Mouse (Mus musculus) heart, embryonic 14.5 days (tissue): ENCODE results near the gene Cbx5. TPM values are rescaled to one million over a fixed set of nuclear protein-coding genes. Genes with fewer than 3 reads are reported as not detected.

Source experiments
- ATAC-seq: fragments of 200-750 bp; cut with Nextera tagmentation; 2 replicates; pipeline ENCODE4 v1.8.0; 2017; ENCODE audit warnings: low read depth, moderate TSS enrichment; ENCODE audit not compliant: insufficient number of reproducible peaks, insufficient read depth, low FRiP score
- H3K27ac ChIP-seq, 2 experiments: fragments of 200-500 bp in 1 of 2; fragments of 300-500 bp in 1 of 2; sonication (generic) in 1 of 2; replicated peaks in 1 of 2; 2 replicates each; pipeline ENCODE4 v1.5.1; 2012 to 2014; ENCODE audit warnings: low read depth in 2 of 2, low read length in 2 of 2, control low read depth in 1 of 2, mild to moderate bottlenecking in 1 of 2, mixed read lengths in 1 of 2; ENCODE audit not compliant: control insufficient read depth in 1 of 2, insufficient read depth in 1 of 2
- H3K27me3 ChIP-seq: fragments of 300-500 bp; sonication (generic); 2 replicates; pipeline ENCODE4 v1.6.1; 2014; ENCODE audit warnings: mild to moderate bottlenecking, low read length, control low read depth; ENCODE audit not compliant: control insufficient read depth, insufficient read depth
- H3K36me3 ChIP-seq: fragments of 300-500 bp; sonication (generic); 2 replicates; pipeline ENCODE4 v1.6.1; 2014; ENCODE audit warnings: mild to moderate bottlenecking, control low read depth, low read length, mixed read lengths; ENCODE audit not compliant: control insufficient read depth, insufficient read depth
- H3K4me1 ChIP-seq, 2 experiments: fragments of 200-500 bp in 1 of 2; fragments of 300-500 bp in 1 of 2; sonication (generic) in 1 of 2; 2 replicates each; pipeline ENCODE4 v1.6.1; 2012 to 2014; ENCODE audit warnings: low read length in 2 of 2, control low read depth in 1 of 2, mixed read lengths in 1 of 2; ENCODE audit not compliant: control insufficient read depth in 2 of 2, insufficient read depth in 2 of 2
- H3K4me2 ChIP-seq: fragments of 300-500 bp; sonication (generic); 2 replicates; pipeline ENCODE4 v1.6.1; 2014; ENCODE audit warnings: mild to moderate bottlenecking, low read length
- H3K4me3 ChIP-seq, 2 experiments: fragments of 200-500 bp in 1 of 2; fragments of 300-500 bp in 1 of 2; sonication (generic) in 1 of 2; 2 replicates each; pipeline ENCODE4 v1.5.1; 2012 to 2014; ENCODE audit warnings: low read length in 2 of 2, mild to moderate bottlenecking in 2 of 2, control low read depth in 1 of 2, low read depth in 1 of 2, moderate library complexity in 1 of 2; ENCODE audit not compliant: control insufficient read depth in 1 of 2, insufficient read depth in 1 of 2
- H3K9ac ChIP-seq: fragments of 300-500 bp; sonication (generic); 2 replicates; pipeline ENCODE4 v1.6.1; 2014; ENCODE audit warnings: mild to moderate bottlenecking, low read length
- H3K9me3 ChIP-seq: fragments of 300-500 bp; sonication (generic); 2 replicates; pipeline ENCODE4 v1.6.1; 2016; ENCODE audit warnings: low read length, control low read depth; ENCODE audit not compliant: control insufficient read depth
- WGBS: fragments of 180-500 bp; shearing (Covaris S2); extraction: QIAGEN DNeasy Blood & Tissue Kit; methylation state at CpG from one replicate; pipeline ENCODE4 v1.1.7; 2014; 5-methylcytosine and 5-hydroxymethylcytosine counted together
- polyA plus RNA-seq: library from polyadenylated mRNA; unstranded; fragments of >200 nt; fragmentation: Nextera tagmentation; extraction: Ambion mirVana; gene quantifications from 2 replicates; pipeline ENCODE4 v1.2.1, GENCODE M21; 2014

The Cbx5 gene
- polyA plus RNA-seq, 1 experiment from 2014 or later: 105 TPM

- no peak for ATAC-seq
- peaks cover 0 to 25% of the 10 kb centered on the region in 2 experiments; a peak in 2 of 4 replicates for H3K4me1 ChIP-seq
- no peak overlapping the region for H3K9ac ChIP-seq
- 92% methylated on average over 3 of the region's 3 CpGs for WGBS
- H3K4me3 ChIP-seq: no peak overlapping the region
- no peak overlapping the region for H3K4me2 ChIP-seq
- no peaks in the 10 kb centered on the region for H3K27me3 ChIP-seq
- H3K9me3 ChIP-seq: no peaks in the 10 kb centered on the region
- H3K27ac ChIP-seq: no peak overlapping the region
- H3K36me3 ChIP-seq: no peaks in the 10 kb centered on the region
Observed at GRCm38 (mm10) chr15:103227022-103227421, 12.6 kb downstream of the Cbx5 start.

- no peaks in the 10 kb centered on the region for H3K27me3 ChIP-seq
- peaks cover 0 to 34% of the 10 kb centered on the region in 2 experiments; a peak in 3 of 4 replicates for H3K4me1 ChIP-seq
- no peaks in the 10 kb centered on the region for H3K36me3 ChIP-seq
- no peak overlapping the region for H3K4me2 ChIP-seq
- no peak overlapping the region for H3K27ac ChIP-seq
- no peak for ATAC-seq
- H3K9me3 ChIP-seq: no peaks in the 10 kb centered on the region
- WGBS: 80% methylated on average over 2 of the region's 2 CpGs
- H3K4me3 ChIP-seq: no peak overlapping the region
- H3K9ac ChIP-seq: no peak overlapping the region
Observed at GRCm38 (mm10) chr15:103224161-103224560, 15.5 kb downstream of the Cbx5 start.

GRCm38 (mm10) chr15:103221386-103221785 lies 18.2 kb downstream of the Cbx5 start:
- Histone ChIP-seq H3K27ac (peak overlapping the region; percentile 70 to 88), H3K4me3 (no peak overlapping the region), H3K27me3 (no peaks in the 10 kb centered on the region), H3K4me2 (peak overlapping the region; percentile 48), H3K4me1 (peaks cover 0 to 22% of the 10 kb centered on the region in 2 experiments; a peak in 3 of 4 replicates), H3K9me3 (no peaks in the 10 kb centered on the region), H3K36me3 (0 out of 2 replicates have a peak, but pooled peaks cover 2% of the 10 kb centered on the region), H3K9ac (peak overlapping the region; percentile 42)
- no peak for ATAC-seq
- 75% methylated on average over 1 of the region's 1 CpGs for WGBS

DNA sequence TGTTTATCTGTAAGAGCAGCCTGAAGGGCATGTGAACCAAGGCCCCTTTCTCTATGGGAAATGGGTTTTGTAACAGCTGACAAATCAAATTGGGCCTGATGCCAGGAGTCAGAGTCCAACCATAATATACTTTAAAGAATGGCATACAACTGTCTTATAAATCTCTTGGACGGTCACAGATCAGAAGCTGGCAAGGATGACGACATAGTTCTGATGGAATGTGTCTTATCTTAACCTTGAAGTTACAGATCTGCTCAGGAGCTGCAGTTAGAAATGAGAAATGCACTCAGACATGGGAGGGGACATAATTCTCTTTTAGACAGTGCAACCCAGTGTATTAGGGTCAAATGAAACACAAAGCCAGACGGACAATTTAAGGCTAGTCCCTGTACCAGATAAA lies 18.8 kb downstream of the Cbx5 start:
- WGBS: 5% methylated on average over 3 of the region's 3 CpGs
- Histone ChIP-seq H3K4me1 (peaks cover 5 to 27% of the 10 kb centered on the region in 2 experiments), H3K4me2 (peak overlapping the region; percentile 48), H3K27me3 (no peaks in the 10 kb centered on the region), H3K9ac (peak overlapping the region; percentile 42), H3K4me3 (no peak overlapping the region), H3K36me3 (0 out of 2 replicates have a peak, but pooled peaks cover 2% of the 10 kb centered on the region), H3K9me3 (no peaks in the 10 kb centered on the region), H3K27ac (peak overlapping the region; percentile 70 to 88)
- 0 out of 2 replicates have a peak, but pooled peaks have one; percentile 30 for ATAC-seq

- peak overlapping the region; percentile 78 for H3K4me2 ChIP-seq
- no peaks in the 10 kb centered on the region for H3K9me3 ChIP-seq
- ATAC-seq: no peak
- H3K27ac ChIP-seq: peak overlapping the region; percentile 87 to 96
- H3K27me3 ChIP-seq: no peaks in the 10 kb centered on the region
- 53% methylated on average over 2 of the region's 2 CpGs for WGBS
- H3K36me3 ChIP-seq: peaks cover 23% of the 10 kb centered on the region
- H3K4me1 ChIP-seq: peaks cover 13 to 29% of the 10 kb centered on the region in 2 experiments
- H3K4me3 ChIP-seq: no peak overlapping the region; a peak in 1 of 4 replicates
- H3K9ac ChIP-seq: peak overlapping the region; percentile 75
Observed at GRCm38 (mm10) chr15:103216052-103216451, 23.6 kb downstream of the Cbx5 start.

GRCm38 (mm10) chr15:103214971-103215907 lies 24.4 kb downstream of the Cbx5 start:
- Histone ChIP-seq H3K4me1 (peaks cover 13 to 21% of the 10 kb centered on the region in 2 experiments), H3K27me3 (no peaks in the 10 kb centered on the region), H3K36me3 (peaks cover 31% of the 10 kb centered on the region), H3K4me2 (peak overlapping the region; percentile 78), H3K9ac (peak overlapping the region; percentile 75), H3K27ac (peak overlapping the region; percentile 87 to 96), H3K9me3 (no peaks in the 10 kb centered on the region), H3K4me3 (peak overlapping the region; percentile 42 to 50)
- 2% methylated on average over 15 of the region's 15 CpGs for WGBS
- ATAC-seq: peak; percentile 89

DNA sequence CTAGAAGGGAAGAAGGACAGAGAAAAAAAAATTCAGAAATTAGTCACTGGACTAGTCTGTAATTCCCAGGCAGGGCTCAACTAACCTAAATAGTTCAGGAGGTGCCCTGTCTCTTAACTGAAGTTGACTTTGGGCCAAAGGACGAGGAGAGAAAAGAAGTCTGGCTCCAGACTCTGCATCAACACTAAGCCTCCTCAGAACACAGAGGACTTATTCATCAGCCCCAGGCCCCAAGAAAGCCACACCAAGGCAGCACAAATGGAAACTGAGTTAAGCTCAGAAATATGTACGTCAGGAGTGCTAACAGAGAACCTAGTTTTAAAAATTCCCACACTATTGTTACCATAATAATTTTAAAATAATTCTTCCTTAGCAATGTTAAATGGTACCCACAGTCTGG lies 25.5 kb downstream of the Cbx5 start:
- Histone ChIP-seq H3K27me3 (no peaks in the 10 kb centered on the region), H3K4me1 (peaks cover 13 to 20% of the 10 kb centered on the region in 2 experiments), H3K4me2 (peak overlapping the region; percentile 78), H3K9me3 (no peaks in the 10 kb centered on the region), H3K9ac (peak overlapping the region; percentile 61), H3K27ac (peak overlapping the region; percentile 46 to 75), H3K36me3 (peaks cover 42% of the 10 kb centered on the region), H3K4me3 (peak overlapping the region in 1 of 2 experiments; percentile 23; a peak in 3 of 4 replicates)
- no peak for ATAC-seq
- 17% methylated on average over 2 of the region's 2 CpGs for WGBS
